Mouse (Mus musculus): Measurements from ENCODE around the gene Htr2a.

Gene Htr2a

GRCm38 (mm10) chr14:74640819-74641381, at the start of gene Htr2a:
Htr2a (plus strand) TSS chr14:74640840.
- DNase-seq (ENCODE audit: low read depth, low spot score), result no peak

- no peak for DNase-seq (ENCODE audit: low read depth, low spot score)
Observed at GRCm38 (mm10) chr14:74601333-74602087, 39.1 kb upstream of the Htr2a start.

GRCm38 (mm10) chr14:74602543-74602942, 38.1 kb upstream of the Htr2a start:
- peak; percentile 44 for DNase-seq (ENCODE audit: low read depth, low spot score)

GRCm38 (mm10) chr14:74603131-74603766, 37.4 kb upstream of the Htr2a start:
- no peak for DNase-seq (ENCODE audit: low read depth, low spot score)

- DNase-seq (ENCODE audit: low read depth, low spot score), result no peak
Observed at GRCm38 (mm10) chr14:74611326-74611725, 29.3 kb upstream of the Htr2a start.

- peak; percentile 13 for DNase-seq (ENCODE audit: low read depth, low spot score)
Observed at GRCm38 (mm10) chr14:74618858-74619257, 21.8 kb upstream of the Htr2a start.

GRCm38 (mm10) chr14:74638071-74638470, 2.6 kb upstream of the Htr2a start:
- DNase-seq (ENCODE audit: low read depth, low spot score), result no peak

GRCm38 (mm10) chr14:74641668-74642230, 1.1 kb downstream of the Htr2a start:
- no peak for DNase-seq (ENCODE audit: low read depth, low spot score)

GRCm38 (mm10) chr14:74643296-74643695, 2.7 kb downstream of the Htr2a start:
- peak; percentile 53 for DNase-seq (ENCODE audit: low read depth, low spot score)

GRCm38 (mm10) chr14:74646107-74646793, 5.6 kb downstream of the Htr2a start:
- DNase-seq (ENCODE audit: low read depth, low spot score), result no peak

GRCm38 (mm10) chr14:74650001-74650400, 9.4 kb downstream of the Htr2a start:
- DNase-seq (ENCODE audit: low read depth, low spot score), result no peak

- no peak for DNase-seq (ENCODE audit: low read depth, low spot score)
Observed at GRCm38 (mm10) chr14:74651678-74652077, 11.0 kb downstream of the Htr2a start.

- DNase-seq (ENCODE audit: low read depth, low spot score), result no peak
Observed at GRCm38 (mm10) chr14:74657227-74657626, 16.6 kb downstream of the Htr2a start.

GRCm38 (mm10) chr14:74659411-74659841, 18.8 kb downstream of the Htr2a start:
- no peak for DNase-seq (ENCODE audit: low read depth, low spot score)

GRCm38 (mm10) chr14:74672137-74673019, 31.7 kb downstream of the Htr2a start:
- DNase-seq (ENCODE audit: low read depth, low spot score), result no peak

- DNase-seq (ENCODE audit: low read depth, low spot score), result no peak
Observed at GRCm38 (mm10) chr14:74673020-74673350, 32.3 kb downstream of the Htr2a start.

GRCm38 (mm10) chr14:74673584-74673983, 32.9 kb downstream of the Htr2a start:
- DNase-seq (ENCODE audit: low read depth, low spot score), result no peak

- DNase-seq (ENCODE audit: low read depth, low spot score), result no peak
Observed at GRCm38 (mm10) chr14:74679841-74680240, 39.2 kb downstream of the Htr2a start.

- DNase-seq (ENCODE audit: low read depth, low spot score), result no peak
Observed at GRCm38 (mm10) chr14:74684298-74684978, 43.8 kb downstream of the Htr2a start.

- no peak for DNase-seq (ENCODE audit: low read depth, low spot score)
Observed at GRCm38 (mm10) chr14:74691963-74692362, 51.3 kb downstream of the Htr2a start.

Measured in ES-CJ7 (cell line).